Mouse (Mus musculus) small intestine, adult 2 months (tissue): ENCODE measurements around the gene Qars.

ENCODE experiments used
- CTCF ChIP-seq: fragments of 200-500 bp; IDR thresholded peaks from 2 replicates; pipeline ENCODE4 v1.5.1; 2012; ENCODE audit warnings: low read depth, mild to moderate bottlenecking, control low read depth, inconsistent platforms, low read length, moderate library complexity, mixed read lengths; ENCODE audit not compliant: insufficient replicate concordance, insufficient read length; ENCODE audit errors: extremely low read depth
- POLR2A ChIP-seq: fragments of 200-500 bp; IDR thresholded peaks from 2 replicates; pipeline ENCODE4 v1.6.1; 2012; ENCODE audit warnings: low read depth, mild to moderate bottlenecking, control low read depth, inconsistent platforms, low read length, moderate library complexity

- TF ChIP-seq CTCF = no peak
- no peak for TF ChIP-seq POLR2A
Measured at GRCm38 (mm10) chr9:108499943-108500342, 7.6 kb upstream of the Qars start.
